Mouse (Mus musculus) sigmoid colon, adult 10 weeks (tissue): ENCODE results near the gene F2. TPM values are rescaled to one million over a fixed set of nuclear protein-coding genes. Genes with fewer than 3 reads are reported as not detected.

Experiments
- polyA plus RNA-seq: library from polyadenylated mRNA; stranded (reverse); fragments of 350-450 nt; fragmentation: Illumina TruSeq; extraction: RNeasy Lipid Tissue Mini Kit (QIAGEN cat#74804); gene quantifications from one replicate; pipeline ENCODE4 v1.2.3, GENCODE M21; 2014; ENCODE audit warnings: low read depth, low replicate concordance

Gene F2
- polyA plus RNA-seq, result not detected

DNA sequence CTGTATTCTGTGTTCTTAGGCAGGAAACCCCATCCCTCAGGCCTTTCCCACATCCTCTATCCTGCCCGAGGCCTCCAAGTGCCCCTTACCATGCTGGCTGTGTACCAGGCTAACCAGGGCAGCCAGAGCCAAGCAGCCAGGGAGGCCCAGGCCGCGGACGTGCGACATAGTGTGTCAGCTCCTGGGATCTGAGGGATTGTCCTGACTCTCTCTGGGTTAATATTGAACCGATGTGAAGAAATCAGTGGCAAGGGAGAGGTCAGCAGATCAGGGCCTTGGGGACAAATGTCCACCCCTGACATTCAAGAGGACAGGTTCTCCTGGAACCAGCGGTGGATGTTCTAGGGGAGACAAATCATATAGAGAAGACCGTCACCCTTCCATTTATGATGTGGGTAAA lies at the start of gene F2:
Gene F2, minus strand, starts transcription at position 186 of the 400 bp plus-strand sequence.

DNA sequence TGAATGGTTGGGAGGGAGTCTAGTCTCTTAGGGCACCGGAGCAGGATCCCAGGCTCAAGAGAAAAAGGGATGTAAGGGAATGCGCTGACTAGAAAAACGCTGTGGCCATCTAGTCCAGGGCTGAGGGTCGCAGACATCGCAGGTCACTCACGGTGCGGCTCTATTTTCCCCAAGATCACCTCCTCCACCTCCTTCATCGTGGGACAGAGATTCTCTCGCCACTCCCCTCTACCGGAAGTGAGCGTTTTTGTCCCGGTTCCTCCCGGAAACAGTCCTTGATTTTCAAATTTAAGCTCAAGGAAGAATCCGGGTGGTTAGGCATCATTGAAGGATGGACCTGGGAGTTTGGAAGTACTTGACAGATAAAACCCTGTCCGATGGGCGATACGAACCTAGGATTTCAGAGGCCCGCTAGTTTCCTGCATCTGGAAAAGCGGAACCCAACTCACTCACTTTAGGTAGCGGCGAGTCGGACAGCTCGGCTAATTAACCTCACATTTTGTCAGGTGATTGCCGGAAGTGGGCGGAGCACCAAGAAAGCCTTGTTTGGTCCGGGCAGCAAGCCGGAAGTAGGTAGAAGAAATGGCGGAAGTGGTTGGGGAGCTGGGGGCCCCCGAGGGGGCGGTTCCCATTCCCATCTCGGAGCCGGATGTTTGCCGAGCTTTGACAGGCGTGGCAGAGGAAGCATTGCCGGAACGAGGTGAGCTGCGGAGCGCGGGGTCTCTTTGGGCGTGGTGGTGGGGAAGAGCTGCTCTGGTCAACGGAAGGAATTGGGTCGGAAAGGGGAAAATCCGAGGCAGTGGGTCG lies 13.5 kb upstream of the F2 start, which contains the start of the genes Zfp408 and Arhgap1:
Gene Zfp408, minus strand, starts transcription at position 239 of the 807 bp plus-strand sequence.
Gene Arhgap1, plus strand, starts transcription at position 308 of the 807 bp plus-strand sequence.

Other genes with a start within 250 kb of the F2 start
- 5.9 TPM for gene 1110051M20Rik, start 191.7 kb downstream of the F2 start, polyA plus RNA-seq
- gene Lrp4, start 178.9 kb downstream of the F2 start, polyA plus RNA-seq, result 5.1 TPM
- gene Ckap5, start 109.7 kb downstream of the F2 start, polyA plus RNA-seq, result 72.7 TPM
- 1.9 TPM for gene Zfp408, start 13.4 kb upstream of the F2 start, polyA plus RNA-seq
- 31.3 TPM for gene Arhgap1, start 13.4 kb upstream of the F2 start, polyA plus RNA-seq
- gene Atg13, start 74.2 kb upstream of the F2 start, polyA plus RNA-seq, result 18.1 TPM
- gene Harbi1, start 74.4 kb upstream of the F2 start, polyA plus RNA-seq, result 21.5 TPM
- 5.5 TPM for gene Ambra1, start 93.7 kb upstream of the F2 start, polyA plus RNA-seq